8 mouse cellular contexts compared by ENCODE assay signal in genomic region chr10:128589464-128590192, GRCm38 (mm10). TPM values are rescaled to one million over a fixed set of nuclear protein-coding genes. Genes with fewer than 3 reads are reported as not detected.
A peak's percentile ranks its signal among the peaks of the same experiment; 100 is the strongest.
DNase-seq lines count a peak whose midpoint lies in the region; ATAC-seq and TF ChIP-seq lines count a peak whose summit lies in the region.

TSS of gene Erbb3 (minus strand) at chr10:128589652.

- H3K9ac ChIP-seq in neural tube, embryonic 15.5 days (replicated peaks), result peak within 1 kb of the TSS; percentile 44

- peak within 1 kb of the TSS; percentile 52 for H3K4me3 ChIP-seq in left cerebral cortex, adult 2 months
- H3K4me3 ChIP-seq in lung, adult 2 months (replicated peaks; ENCODE audit: extremely low read depth, low read depth, low read length), result peak within 1 kb of the TSS; percentile 78
- peak within 1 kb of the TSS; percentile 56 for H3K4me3 ChIP-seq in neural tube, embryonic 15.5 days (replicated peaks)

- DNase-seq in left cerebral cortex, adult 2 months (ENCODE audit: extremely low spot score in 1 of 2, low spot score in 2 of 2), result no peak
- no peak for DNase-seq in left cerebral cortex, adult 11 months (ENCODE audit: low spot score)
- peak; percentile 24 for DNase-seq in c-Kit-positive CD71-positive TER-119-negative erythroid progenitor cells, embryonic 14.5 days (ENCODE audit: low read depth)
- peak; percentile 84 for DNase-seq in kidney, adult 11 months
- DNase-seq in lung, adult 2 months, result peak; percentile 85
- DNase-seq in urinary bladder, postnatal 10 days (ENCODE audit: low spot score), result peak; percentile 18

- H3K27me3 ChIP-seq in neural tube, embryonic 15.5 days (replicated peaks), result peaks cover 41% of the 10 kb centered on the region

- H3K4me1 ChIP-seq in lung, adult 2 months (ENCODE audit: control insufficient read depth, insufficient read depth, low read length), result no peaks in the 10 kb centered on the region
- H3K4me1 ChIP-seq in neural tube, embryonic 15.5 days, result peaks cover 19% of the 10 kb centered on the region

- 0 out of 2 replicates have a peak within 1 kb of the TSS, but pooled peaks have one; percentile 21 for H3K27ac ChIP-seq in left cerebral cortex, adult 2 months
- H3K27ac ChIP-seq in neural tube, embryonic 15.5 days (replicated peaks), result peak within 1 kb of the TSS; percentile 33; the same call in 1 of the 2 replicates

- H3K4me2 ChIP-seq in neural tube, embryonic 15.5 days, result peak within 1 kb of the TSS; percentile 99

- no peak for TF ChIP-seq CTCF in left cerebral cortex, adult 2 months (IDR thresholded peaks at IDR 0.05)
- no peak for TF ChIP-seq CTCF in lung, adult 2 months (IDR thresholded peaks at IDR 0.05; ENCODE audit: insufficient read depth, low read length)

- ATAC-seq in granulocyte monocyte progenitor cell, adult 5-6 weeks (replicated peaks; ENCODE audit: poor library complexity, severe bottlenecking), result peak; percentile 61
- no peak for ATAC-seq in neural tube, embryonic 15.5 days (ENCODE audit: low FRiP score)

- under 1% methylated on average over 33 of the region's 43 CpGs for WGBS in lung, adult 2 months
- WGBS in neural tube, embryonic 15.5 days, result 0% methylated on average over 43 of the region's 43 CpGs

- intact Hi-C loops in left cerebral cortex, adult 2 months (cut with DNase I), result no loop called here

- H3K36me3 ChIP-seq in neural tube, embryonic 15.5 days, result no peaks in the 10 kb centered on the region

- no peaks in the 10 kb centered on the region for H3K9me3 ChIP-seq in neural tube, embryonic 15.5 days (replicated peaks)

- peak; percentile 13; the same call in 1 of the 2 replicates for TF ChIP-seq POLR2A in lung, adult 2 months (IDR thresholded peaks at IDR 0.05; ENCODE audit: borderline replicate concordance, extremely low read depth, low read depth, low read length)

RNA-seq across cellular contexts. Expression of gene Erbb3, which starts in this region (rescaled TPM):
- 1 to 10 TPM; 5.0 to 5.4 TPM for total RNA-seq in left cerebral cortex, adult 2 months (2021)
- total RNA-seq in granulocyte monocyte progenitor cell, adult 5-6 weeks (2014; fragmentation: Nextera tagmentation), result 1.6 and 1.7 TPM in 2 replicates
- total RNA-seq in granulocyte monocyte progenitor cell, adult 5-6 weeks (2017), result 1.4 and 1.8 TPM in 2 replicates
- polyA plus RNA-seq in lung, adult 2 months (2012; rRNA removed), result 20.0 and 24.9 TPM in 2 replicates
- 3.1 and 6.6 TPM in 2 replicates for polyA plus RNA-seq in neural tube, embryonic 15.5 days (2015; fragmentation: Nextera tagmentation; extraction: Ambion mirVana)

Comparison
In these comparisons a context has a peak if more than half of its experiments do, and no peak if none do; other contexts are left out.
1. DNase-seq: peak in c-Kit-positive CD71-positive TER-119-negative erythroid progenitor cells, embryonic 14.5 days (single experiment), kidney, adult 11 months (single experiment), lung, adult 2 months (single experiment) and urinary bladder, postnatal 10 days (single experiment); none in left cerebral cortex, adult 2 months (0 of 2) and left cerebral cortex, adult 11 months (single experiment).
2. Peak in every context shown above with its lines, with median percentiles within 50 percentile points of each other: H3K4me3 ChIP-seq.